Mouse (Mus musculus): ENCODE measurements at regions not wholly inside any gene's neighbourhood (a gene's known extent, or its start where the extent isn't known, plus 50 kb on each side); places are given as distances from the start of the nearest gene placed in this dataset.
"Not testable (repeated sequence)": the region's sequence is repeated elsewhere in the genome, so short reads cannot be mapped to it uniquely, and the experiment has no call there.

DNA sequence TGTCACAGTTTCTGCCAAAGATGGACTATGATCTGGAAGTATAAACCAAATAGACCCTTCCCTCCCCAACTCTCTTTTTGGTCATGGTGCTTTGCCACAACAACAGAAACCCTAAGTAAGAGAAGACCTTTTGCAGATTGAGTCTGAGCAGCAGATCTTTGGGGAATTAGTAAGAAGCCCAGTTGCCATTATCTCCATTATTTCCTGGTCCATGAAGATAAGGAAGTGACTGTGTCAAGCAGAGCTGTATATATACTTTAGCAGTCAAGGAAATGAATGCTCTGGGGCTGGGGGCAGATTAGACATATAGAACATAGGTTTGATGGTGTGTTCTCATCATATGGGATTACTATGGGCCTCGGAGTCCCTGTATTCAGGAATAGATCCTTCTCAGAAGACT is 117.8 kb upstream of the C9orf72 start:
- no peak for DNase-seq (ENCODE audit: low spot score)

DNA sequence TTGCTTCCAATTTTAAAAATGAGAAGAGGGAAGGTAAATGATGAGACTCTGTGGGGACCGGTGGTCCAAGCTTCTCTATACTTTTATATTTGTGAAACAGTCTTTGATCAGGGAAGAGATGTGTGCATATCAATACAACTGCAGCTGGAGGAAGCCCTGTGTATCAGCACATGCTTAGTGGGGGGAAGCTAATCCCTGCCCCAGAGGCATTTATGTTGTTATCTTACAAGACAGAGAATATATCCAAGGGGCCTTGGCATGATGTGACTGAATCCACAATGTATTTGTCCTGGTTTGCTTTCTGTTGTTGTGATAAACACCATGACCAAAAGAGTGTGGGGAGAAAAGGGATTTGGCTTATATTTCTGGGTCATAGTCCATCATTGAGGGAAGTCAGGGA is 105.2 kb upstream of the C9orf72 start:
- no peak for DNase-seq (ENCODE audit: low spot score)

DNA sequence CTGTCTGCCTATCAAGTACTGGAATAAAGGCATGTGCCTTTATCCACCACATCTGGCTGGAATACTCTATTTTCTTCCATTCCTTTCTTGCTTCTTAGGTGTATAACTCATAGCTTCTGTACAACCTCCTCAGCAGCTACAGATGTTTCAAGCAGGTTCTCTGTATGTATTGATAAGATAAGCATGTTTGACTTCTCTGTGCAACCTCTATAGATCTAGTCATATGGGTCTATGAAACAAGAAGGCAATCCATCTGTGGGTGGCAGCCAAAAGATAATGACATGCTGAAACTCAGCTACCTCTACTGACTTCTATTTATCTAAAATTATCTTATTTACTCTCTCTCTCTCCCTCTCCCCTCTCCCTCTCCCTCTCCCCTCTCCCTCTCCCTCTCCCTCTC is 99.3 kb upstream of the C9orf72 start:
- DNase-seq (ENCODE audit: low spot score): no peak

DNA sequence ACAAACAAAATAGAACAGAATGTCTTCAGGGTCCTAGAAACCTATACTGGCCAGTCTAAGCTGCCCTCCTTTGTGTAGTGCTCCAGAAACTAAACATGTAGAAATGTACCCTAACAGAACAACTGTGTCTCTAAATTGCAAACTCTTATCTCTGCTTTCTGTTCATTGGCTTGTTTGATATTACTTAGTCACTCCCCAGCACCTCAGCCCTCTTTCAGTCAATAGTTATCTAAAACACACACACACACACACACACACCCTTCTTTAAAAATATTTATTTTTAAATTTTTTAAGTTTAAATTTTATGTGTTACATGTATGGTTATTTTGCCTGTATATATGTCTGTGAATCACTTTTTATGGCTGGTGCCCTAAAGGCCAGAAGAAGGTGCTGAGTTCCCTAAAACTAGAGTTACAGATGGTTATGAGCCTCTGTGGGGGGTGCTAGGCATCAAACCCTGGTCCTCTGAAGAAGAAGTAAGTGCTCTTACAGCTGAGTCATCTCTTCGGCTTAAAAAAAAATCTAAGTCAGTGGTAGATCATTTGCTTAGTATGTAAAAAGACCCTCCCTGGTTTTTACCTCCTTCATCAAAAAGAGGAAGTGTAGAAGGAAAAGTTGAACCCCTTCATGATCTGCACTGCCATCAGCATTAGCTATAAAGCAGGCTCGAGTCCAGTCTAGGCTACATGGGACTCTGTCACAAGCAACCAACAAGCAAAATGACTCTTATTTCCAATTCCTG is 96.6 kb upstream of the C9orf72 start:
- DNase-seq (ENCODE audit: low spot score): no peak

DNA sequence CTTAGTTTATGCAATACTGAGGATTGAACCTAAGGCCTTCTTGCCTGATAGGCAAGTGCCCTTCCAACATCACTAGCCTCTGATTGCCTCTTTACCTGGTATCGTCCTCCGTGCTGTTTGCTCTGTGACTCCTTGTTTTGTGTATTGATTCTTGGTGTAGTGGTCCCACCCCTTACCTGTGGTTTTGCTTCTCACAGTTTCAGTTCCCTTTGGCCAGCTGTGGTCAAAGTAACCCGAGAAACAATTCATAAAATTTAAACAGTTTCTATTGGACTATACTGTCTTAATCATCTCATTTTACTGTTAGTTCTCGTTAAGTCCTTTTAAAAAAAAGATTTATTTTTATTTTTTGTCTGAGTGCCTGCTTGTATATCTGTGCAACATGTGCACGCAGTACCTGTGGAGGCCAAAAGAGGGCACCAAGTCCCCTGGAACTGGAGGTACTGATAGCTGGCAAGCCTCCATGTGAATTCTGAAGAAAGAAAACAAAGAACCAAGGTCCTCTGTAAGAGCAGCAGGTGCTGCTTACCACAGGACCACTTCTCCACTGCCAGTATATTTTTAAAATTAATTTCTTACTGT is 84.5 kb upstream of the C9orf72 start:
- no peak for DNase-seq (ENCODE audit: low spot score)

DNA sequence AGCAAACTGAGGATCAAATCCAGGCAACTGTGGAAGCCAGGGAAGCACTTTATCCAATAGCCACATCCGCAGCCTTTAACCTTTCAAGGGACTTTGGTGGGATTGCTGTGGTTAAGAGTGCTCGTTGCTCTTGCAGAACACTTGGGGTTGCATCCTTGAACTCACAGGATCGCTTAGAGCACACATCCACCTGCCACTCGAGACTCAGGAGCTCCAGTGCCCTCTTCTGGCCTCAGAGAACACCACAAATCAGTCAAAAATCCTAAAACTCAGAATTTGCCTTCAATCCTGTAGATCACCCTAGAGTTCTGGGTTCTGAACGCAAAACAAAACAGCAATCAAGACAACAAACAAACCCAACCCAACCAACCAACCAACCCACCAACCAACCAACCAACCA is 82.2 kb upstream of the C9orf72 start:
- no peak for DNase-seq (ENCODE audit: low spot score)

DNA sequence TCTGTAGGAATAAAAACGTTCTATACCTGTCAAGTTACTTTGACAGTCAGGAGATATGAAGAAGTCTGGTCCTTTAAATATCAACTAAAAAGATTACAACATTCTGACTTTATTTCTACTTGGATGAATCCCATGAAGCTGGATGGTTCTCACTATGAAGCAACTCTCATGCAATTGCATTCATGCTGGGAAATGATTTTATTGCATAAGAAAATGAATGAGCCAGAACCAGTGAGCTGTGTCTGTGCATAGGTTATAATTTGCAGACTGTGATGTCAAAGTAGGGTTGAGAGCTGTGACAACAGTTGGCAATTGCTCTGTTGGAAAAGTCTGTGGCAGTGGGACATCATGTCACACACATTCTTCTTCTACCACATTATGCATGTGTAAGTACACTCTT is 79.2 kb upstream of the C9orf72 start:
- no peak for DNase-seq (ENCODE audit: low spot score)

DNA sequence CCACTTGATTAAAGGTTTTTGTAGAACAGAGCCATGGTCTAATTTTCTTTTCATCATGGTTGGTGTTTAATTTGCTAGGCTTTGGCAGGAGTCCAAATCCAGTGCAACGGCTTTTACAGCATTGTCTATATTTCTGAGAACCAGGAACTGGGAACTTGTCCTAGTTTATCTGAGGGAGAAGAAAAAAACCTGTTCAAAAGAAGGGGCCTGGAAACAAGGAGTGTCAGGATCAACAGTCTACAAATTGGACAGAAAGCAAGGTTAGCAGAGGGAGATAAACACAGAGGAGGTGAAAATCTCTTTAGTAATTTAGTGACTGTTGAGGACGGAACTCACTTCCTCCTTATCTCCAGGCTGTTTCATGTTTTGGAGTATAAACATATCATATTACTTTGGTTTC is 74.9 kb upstream of the C9orf72 start:
- DNase-seq (ENCODE audit: low spot score): no peak

DNA sequence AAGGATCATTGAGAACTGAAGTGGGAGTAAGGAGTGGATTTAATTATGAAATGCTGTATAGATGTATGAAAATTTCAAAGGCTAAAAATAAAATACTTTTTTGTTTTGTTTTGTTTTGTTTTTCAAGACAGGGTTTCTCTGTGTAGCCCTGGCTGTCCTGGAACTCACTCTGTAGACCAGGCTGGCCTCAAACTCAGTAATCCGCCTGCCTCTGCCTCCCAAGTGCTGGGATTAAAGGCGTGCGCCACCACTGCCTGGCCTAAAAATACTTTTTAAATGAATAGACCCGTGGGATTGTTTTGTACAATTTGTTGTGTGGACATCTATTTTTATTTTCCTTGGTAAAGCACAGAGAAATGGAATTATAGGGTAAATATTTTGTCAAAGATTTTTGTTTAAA is 74.4 kb upstream of the C9orf72 start:
- not testable (repeated sequence) for DNase-seq (ENCODE audit: low spot score)

DNA sequence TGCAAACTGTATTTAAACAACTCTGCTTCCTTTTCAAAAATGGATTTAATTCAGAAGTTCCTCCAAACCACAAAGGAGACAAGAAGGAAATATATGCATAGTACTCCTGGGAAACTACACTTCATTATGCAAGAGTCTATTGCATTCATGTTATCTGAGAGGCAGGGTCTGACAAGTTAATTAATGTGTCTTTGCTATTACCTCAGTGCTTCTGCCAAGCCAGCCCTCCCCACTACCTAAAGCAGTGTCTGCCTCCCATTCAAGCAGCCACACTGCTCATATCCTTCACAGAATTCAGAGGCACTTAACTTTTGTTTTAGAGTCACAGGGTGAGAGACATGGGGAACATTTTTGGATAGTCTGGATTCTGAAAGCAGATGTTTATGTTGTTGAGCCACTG is 58.6 kb upstream of the C9orf72 start:
- DNase-seq (ENCODE audit: low spot score): no peak

Data from ovary, postnatal 10 days (tissue).